Mouse (Mus musculus) lung, embryonic 14.5 days (tissue): ENCODE measurements at regions not wholly inside any gene's neighbourhood (a gene's known extent, or its start where the extent isn't known, plus 50 kb on each side); places are given as distances from the start of the nearest gene placed in this dataset.
A peak's percentile ranks its signal among the peaks of the same experiment; 100 is the strongest.

Experiments
- ATAC-seq: fragments of 200-750 bp; cut with Nextera tagmentation; 2 replicates; pipeline ENCODE4 v1.8.0; 2017; ENCODE audit warnings: mild to moderate bottlenecking, moderate TSS enrichment, moderate library complexity; ENCODE audit not compliant: insufficient read depth
- DNase-seq: peaks from one replicate; pipeline ENCODE4 v3.0.0-alpha.2; 2015
- H3K27ac ChIP-seq: fragments of 300-500 bp; sonication (generic); 2 replicates; pipeline ENCODE4 v1.5.1; 2014; ENCODE audit warnings: low read depth, mild to moderate bottlenecking, moderate library complexity
- H3K27me3 ChIP-seq: fragments of 300-500 bp; sonication (generic); 2 replicates; pipeline ENCODE4 v1.6.1; 2014; ENCODE audit warnings: low read length, control low read depth; ENCODE audit not compliant: insufficient read depth
- H3K36me3 ChIP-seq: fragments of 300-500 bp; sonication (generic); 2 replicates; pipeline ENCODE4 v1.6.1; 2014; ENCODE audit warnings: control low read depth; ENCODE audit not compliant: insufficient read depth
- H3K4me1 ChIP-seq: fragments of 300-500 bp; sonication (generic); 2 replicates; pipeline ENCODE4 v1.6.1; 2014; ENCODE audit warnings: antibody characterized with exemption, control low read depth; ENCODE audit not compliant: insufficient read depth
- H3K4me2 ChIP-seq: fragments of 300-500 bp; sonication (generic); 2 replicates; pipeline ENCODE4 v1.6.1; 2014; ENCODE audit warnings: mild to moderate bottlenecking
- H3K4me3 ChIP-seq: fragments of 300-500 bp; sonication (generic); 2 replicates; pipeline ENCODE4 v1.5.1; 2014; ENCODE audit warnings: low read depth, low read length
- H3K9ac ChIP-seq: fragments of 300-500 bp; sonication (generic); 2 replicates; pipeline ENCODE4 v1.6.1; 2014
- H3K9me3 ChIP-seq: fragments of 300-500 bp; sonication (generic); 2 replicates; pipeline ENCODE4 v1.6.1; 2016; ENCODE audit warnings: low read depth, low read length, control low read depth
- CTCF ChIP-seq: IDR thresholded peaks from 2 replicates; pipeline ENCODE4 v1.5.1; 2016; ENCODE audit warnings: antibody characterized with exemption, low read depth
- WGBS: fragments of 180-500 bp; shearing (Covaris S2); extraction: QIAGEN DNeasy Blood & Tissue Kit; methylation state at CpG from one replicate; pipeline ENCODE4 v1.1.7; 2014; 5-methylcytosine and 5-hydroxymethylcytosine counted together

GRCm38 (mm10) chr10:71748557-71749493 lies 401.3 kb downstream of the Ipmk start:
- WGBS = 82% methylated on average over 8 of the region's 8 CpGs
- H3K4me1 ChIP-seq = no peaks in the 10 kb centered on the region
- no peaks in the 10 kb centered on the region for H3K36me3 ChIP-seq
- DNase-seq (no peak), ATAC-seq (no peak)
- H3K4me3 ChIP-seq = no peak overlapping the region
- no peaks in the 10 kb centered on the region for H3K27me3 ChIP-seq
- no peak for TF ChIP-seq CTCF
- H3K9ac ChIP-seq = no peak overlapping the region
- H3K9me3 ChIP-seq = no peaks in the 10 kb centered on the region
- H3K27ac ChIP-seq = no peak overlapping the region
- H3K4me2 ChIP-seq = no peak overlapping the region

- WGBS = 78% methylated on average over 2 of the region's 2 CpGs
These were observed 405.7 kb downstream of the Ipmk start for GRCm38 (mm10) chr10:71753255-71753654.

GRCm38 (mm10) chr10:71754799-71755198 lies 407.2 kb downstream of the Ipmk start:
- H3K4me2 ChIP-seq = no peak overlapping the region
- DNase-seq = no peak
- no peak for ATAC-seq
- no peak for TF ChIP-seq CTCF
- no peaks in the 10 kb centered on the region for H3K27me3 ChIP-seq
- H3K27ac ChIP-seq = no peak overlapping the region
- 70% methylated on average over 3 of the region's 3 CpGs for WGBS
- no peaks in the 10 kb centered on the region for H3K4me1 ChIP-seq
- no peaks in the 10 kb centered on the region for H3K36me3 ChIP-seq
- H3K4me3 ChIP-seq = no peak overlapping the region
- H3K9me3 ChIP-seq = no peaks in the 10 kb centered on the region
- H3K9ac ChIP-seq = no peak overlapping the region

More at GRCm38 (mm10) chr10:71753255-71753654, 405.7 kb downstream of the Ipmk start:
- Histone ChIP-seq H3K4me3 (no peak overlapping the region), H3K4me2 (no peak overlapping the region), H3K4me1 (no peaks in the 10 kb centered on the region), H3K9ac (no peak overlapping the region), H3K27ac (no peak overlapping the region), H3K36me3 (no peaks in the 10 kb centered on the region), H3K9me3 (no peaks in the 10 kb centered on the region), H3K27me3 (no peaks in the 10 kb centered on the region)
- no peak for DNase-seq
- TF ChIP-seq CTCF = no peak
- no peak for ATAC-seq

GRCm38 (mm10) chr10:71778903-71779302 lies 431.3 kb downstream of the Ipmk start:
- H3K27me3 ChIP-seq = no peaks in the 10 kb centered on the region
- H3K4me3 ChIP-seq = no peak overlapping the region
- no peaks in the 10 kb centered on the region for H3K4me1 ChIP-seq
- whole genome bisulfite sequencing = 89% methylated on average over 7 of the region's 7 CpGs
- ATAC-seq = no peak
- no peak for DNase-seq
- H3K4me2 ChIP-seq = no peak overlapping the region
- H3K27ac ChIP-seq = no peak overlapping the region
- no peak for TF ChIP-seq CTCF
- H3K9ac ChIP-seq = no peak overlapping the region
- H3K36me3 ChIP-seq = no peaks in the 10 kb centered on the region
- H3K9me3 ChIP-seq = no peaks in the 10 kb centered on the region

- Histone ChIP-seq H3K27ac (no peak overlapping the region), H3K9me3 (no peaks in the 10 kb centered on the region), H3K9ac (no peak overlapping the region), H3K36me3 (no peaks in the 10 kb centered on the region), H3K4me2 (no peak overlapping the region), H3K4me3 (no peak overlapping the region), H3K27me3 (no peaks in the 10 kb centered on the region), H3K4me1 (no peaks in the 10 kb centered on the region)
- WGBS = 76% methylated on average over 1 of the region's 1 CpGs
- DNase-seq (peak; percentile 65), ATAC-seq (no peak)
- no peak for TF ChIP-seq CTCF
These were observed 441.7 kb downstream of the Ipmk start for GRCm38 (mm10) chr10:71789241-71789640.

GRCm38 (mm10) chr10:71789936-71790335 lies 442.4 kb downstream of the Ipmk start:
- Histone ChIP-seq H3K4me2 (no peak overlapping the region), H3K9ac (no peak overlapping the region), H3K27ac (no peak overlapping the region), H3K4me1 (no peaks in the 10 kb centered on the region), H3K36me3 (no peaks in the 10 kb centered on the region), H3K4me3 (no peak overlapping the region), H3K9me3 (no peaks in the 10 kb centered on the region), H3K27me3 (no peaks in the 10 kb centered on the region)
- TF ChIP-seq CTCF = no peak
- 87% methylated on average over 1 of the region's 1 CpGs for WGBS
- DNase-seq = no peak
- ATAC-seq = no peak

GRCm38 (mm10) chr10:71798638-71799037 lies 451.1 kb downstream of the Ipmk start:
- no peak overlapping the region for H3K9ac ChIP-seq
- 84% methylated on average over 2 of the region's 2 CpGs for WGBS
- H3K4me3 ChIP-seq = no peak overlapping the region
- H3K27ac ChIP-seq = no peak overlapping the region
- no peaks in the 10 kb centered on the region for H3K4me1 ChIP-seq
- H3K27me3 ChIP-seq = no peaks in the 10 kb centered on the region
- DNase-seq (no peak), ATAC-seq (no peak)
- no peak overlapping the region for H3K4me2 ChIP-seq
- no peaks in the 10 kb centered on the region for H3K9me3 ChIP-seq
- TF ChIP-seq CTCF = no peak
- no peaks in the 10 kb centered on the region for H3K36me3 ChIP-seq
